Mouse (Mus musculus): ENCODE results near the gene Gm21983.
A peak's percentile ranks its signal among the peaks of the same experiment; 100 is the strongest.

Gene Gm21983

DNA sequence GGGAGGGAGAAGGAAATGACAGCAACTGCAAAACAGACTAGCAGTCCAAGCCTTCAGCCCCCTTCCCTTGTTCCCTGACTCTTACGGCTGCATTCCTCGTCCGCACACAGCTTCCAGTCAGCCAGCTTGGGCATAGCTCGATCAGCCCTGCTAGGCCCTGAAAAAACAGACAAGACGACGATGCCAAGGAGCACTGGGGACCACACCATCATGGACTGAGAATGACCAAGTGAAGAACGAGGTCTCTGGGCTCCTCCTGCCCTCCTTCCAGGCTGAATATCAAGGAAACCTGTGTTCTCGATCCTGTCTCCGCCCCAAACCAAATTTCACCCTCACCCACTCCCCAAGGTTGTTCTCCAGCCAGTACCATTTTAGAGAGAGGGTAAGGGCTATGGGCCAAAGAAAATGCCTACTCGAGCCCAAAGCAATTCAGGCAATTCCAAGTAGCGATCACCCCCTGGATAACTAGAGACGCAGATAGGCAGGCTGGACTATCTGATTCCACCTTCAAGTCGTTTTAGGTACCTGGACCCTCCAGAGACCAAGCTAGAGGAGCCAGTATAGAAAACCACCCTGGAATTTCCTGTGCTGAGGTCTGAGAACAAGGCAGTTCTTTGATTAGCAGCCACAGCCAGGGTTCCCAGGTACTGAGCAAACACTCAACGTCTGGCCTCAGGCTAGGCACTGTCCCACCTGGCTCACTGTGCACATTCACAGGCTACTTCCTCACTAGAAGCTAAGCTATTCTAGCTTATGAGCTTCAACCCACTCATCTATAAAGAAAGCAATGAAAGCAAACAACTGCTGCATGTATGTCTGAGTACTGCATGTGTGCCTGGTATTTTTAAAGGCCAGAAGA is at the start of gene Gm21983, which contains the start of gene Mia:
Gene Gm21983 (minus strand): TSS at position 250 of the 859 bp plus-strand sequence.
Gene Mia (minus strand): TSS at position 321 of the 859 bp plus-strand sequence.
- no peak for DNase-seq (ENCODE audit: low spot score)

DNA sequence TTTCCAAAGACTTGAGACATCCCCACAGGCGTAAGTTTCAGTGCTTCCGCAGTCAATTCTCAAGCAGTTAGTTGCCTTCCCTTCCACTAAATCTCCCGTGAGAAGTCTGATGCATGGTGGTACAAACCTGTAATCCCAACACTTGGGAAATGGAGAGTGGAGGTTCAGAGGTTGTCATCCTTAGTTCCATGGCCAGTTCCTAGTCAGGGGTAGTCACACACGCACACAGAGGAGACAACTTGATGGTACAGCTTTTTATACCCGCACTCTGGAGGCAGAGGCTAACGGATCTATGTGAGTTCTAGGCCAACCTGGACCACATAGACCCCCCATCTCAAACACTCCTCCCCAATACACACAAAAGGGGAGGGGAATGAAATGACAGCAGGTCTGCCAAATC is 48.0 kb upstream of the Gm21983 start:
- no peak for DNase-seq (ENCODE audit: low spot score)

DNA sequence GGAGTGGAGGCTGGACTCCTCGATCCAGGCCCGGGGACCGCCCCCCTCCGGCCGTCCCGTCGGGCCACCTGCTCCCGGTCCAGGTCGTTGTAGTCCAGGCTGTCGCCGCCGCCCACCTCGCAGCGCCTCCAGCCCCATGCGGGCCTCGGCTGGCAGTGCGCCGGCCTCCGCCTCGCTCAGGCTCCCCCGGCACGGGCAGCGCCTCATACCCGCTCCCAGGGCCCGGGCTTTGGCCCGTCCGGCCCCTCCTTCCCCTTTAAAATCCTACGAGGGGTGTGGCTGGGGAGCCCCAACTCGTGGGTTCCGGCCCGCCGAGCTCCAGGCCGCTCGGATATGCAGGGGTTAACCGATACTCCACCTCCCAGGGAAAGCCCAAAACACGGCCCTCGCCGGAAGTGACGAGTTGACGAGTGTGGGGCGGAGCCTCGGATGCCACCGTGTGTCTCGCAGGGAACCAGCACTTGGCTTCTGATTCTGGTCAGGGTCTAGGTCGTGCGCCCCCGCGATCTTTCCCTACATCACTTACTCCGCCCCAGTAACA is 47.5 kb upstream of the Gm21983 start, which contains the start of gene Itpkc:
Gene Itpkc (minus strand): TSS at position 381 of the 541 bp plus-strand sequence.
- peak; percentile 74 for DNase-seq (ENCODE audit: low spot score)

DNA sequence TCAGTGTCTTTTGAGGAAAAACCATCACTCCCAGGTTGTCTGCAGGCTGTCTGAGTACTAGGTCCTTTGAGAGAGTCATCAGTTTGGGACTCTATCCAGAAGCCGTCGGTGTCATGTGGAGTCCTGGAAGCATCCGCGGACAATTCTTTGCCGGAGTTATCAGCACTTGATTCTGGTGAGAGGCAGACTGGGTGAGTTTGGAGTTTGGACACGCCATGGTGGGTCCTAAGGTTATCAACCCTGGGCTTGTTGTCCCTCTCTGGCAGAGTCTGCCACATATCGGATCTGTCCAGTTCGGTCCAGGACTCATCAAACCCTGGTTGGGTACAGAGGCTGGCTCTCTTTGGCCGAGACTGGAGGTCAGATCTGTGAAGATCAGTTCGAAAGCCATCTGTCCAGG is 46.8 kb upstream of the Gm21983 start:
- DNase-seq (ENCODE audit: low spot score), result no peak

DNA sequence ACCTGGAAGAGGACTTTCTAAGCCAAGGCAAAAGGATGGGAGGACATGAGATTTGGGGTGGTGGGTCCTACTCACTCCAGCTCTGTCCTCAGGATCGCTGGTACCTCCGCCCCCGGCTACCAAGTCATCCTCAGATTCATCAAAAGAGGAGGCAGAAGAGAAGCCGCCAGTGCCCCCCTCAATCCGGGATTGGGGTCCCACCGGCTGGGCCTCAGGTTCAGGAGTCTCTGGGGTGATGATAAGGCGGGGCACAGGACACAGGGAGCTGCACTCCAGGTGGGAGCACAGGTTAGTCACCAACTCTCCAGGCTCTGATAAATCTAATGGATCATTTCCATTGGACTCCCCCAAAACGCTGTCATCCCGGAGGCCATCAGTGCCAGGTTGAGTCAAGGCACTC is 46.4 kb upstream of the Gm21983 start:
- DNase-seq (ENCODE audit: low spot score), result no peak

DNA sequence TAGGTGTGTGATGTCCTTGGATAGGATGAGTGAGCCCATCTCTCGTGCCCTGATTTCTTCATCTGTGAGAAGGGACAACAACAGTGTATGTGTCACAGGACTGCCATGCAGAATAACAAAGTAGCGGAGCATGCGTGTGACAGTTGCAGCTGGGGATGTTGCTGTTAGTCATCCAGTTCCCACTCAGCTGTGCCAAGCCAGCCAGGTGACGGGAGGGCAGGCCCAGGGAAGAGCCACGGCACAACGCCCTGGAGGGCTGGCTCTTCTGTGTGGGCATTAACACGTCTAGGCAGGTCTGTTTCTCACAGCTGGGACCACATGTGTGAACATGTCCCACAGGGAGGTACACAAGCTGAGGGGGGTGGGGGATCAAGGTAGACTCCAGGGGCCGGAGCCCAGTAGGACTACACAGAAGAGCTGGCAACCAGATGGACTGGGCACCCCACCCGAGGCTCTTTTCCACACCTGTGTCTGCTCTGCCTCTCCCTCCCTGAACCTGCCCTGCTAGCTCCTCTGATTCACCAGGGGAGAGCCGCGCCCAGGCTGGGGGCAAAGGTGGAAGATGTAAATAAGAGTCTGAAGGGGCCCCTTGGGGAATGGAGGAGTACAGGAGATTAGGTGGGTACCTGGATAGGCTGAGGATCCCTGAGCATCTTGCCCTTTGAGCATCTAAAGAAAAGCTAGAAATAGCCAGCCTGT is 44.1 kb upstream of the Gm21983 start:
- DNase-seq (ENCODE audit: low spot score), result no peak

DNA sequence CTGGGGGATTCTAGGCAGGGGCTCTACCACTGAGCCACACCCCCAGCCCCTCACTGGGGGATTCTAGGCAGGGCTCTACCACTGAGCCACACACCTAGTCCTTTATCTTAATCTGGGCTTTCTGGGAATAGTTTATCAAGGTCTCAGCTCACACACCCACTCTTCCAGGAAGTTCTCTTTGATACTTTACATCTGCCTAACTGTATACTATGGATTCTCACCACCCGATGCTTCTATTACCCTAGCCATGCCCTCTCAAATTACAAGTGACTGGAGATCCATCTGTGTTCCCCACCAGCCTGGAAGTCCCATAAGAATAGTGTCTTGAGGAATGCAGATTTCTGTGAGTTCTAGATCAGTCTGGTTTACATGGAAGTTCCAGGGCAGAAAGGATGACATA is 41.7 kb upstream of the Gm21983 start:
- no peak for DNase-seq (ENCODE audit: low spot score)

DNA sequence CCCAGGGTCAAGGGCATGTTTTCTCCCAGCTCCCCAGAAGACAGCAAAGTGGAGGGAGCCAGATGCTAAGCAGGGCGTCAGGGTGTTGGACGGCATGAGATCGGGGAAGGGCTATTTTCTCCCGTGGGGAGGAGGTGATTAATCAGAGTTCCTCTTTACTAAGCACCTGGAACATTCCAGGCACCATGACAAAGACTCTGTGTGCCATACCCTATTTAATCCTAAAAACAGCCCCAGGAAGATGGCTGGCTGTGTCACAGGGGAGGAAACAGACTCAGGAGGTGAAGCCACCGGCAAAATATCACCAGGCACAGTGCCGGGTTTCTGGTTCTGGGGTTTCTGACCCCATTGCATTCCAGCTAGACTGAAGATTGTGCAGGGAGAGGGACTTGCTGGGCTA is 41.1 kb upstream of the Gm21983 start:
- no peak for DNase-seq (ENCODE audit: low spot score)

DNA sequence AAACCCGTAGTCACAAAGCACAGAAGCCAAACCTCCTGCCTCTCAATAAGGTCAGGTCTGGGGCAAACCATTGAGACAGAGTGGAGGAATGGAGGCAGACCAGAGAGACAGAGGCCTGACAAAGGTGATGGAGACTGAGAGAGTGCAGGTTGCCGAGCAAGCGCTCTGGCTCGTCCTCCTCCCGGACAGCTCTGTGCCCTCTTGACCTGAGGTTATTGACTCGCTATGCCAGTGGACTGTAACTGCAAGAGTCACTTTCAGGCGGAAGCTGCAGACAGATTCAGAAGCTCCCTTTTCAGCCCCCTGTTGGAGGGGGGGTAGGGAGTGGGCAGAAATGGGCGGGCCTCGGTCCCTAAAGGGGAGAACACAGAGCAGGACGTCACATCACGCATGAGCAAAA is 39.1 kb upstream of the Gm21983 start:
- no peak for DNase-seq (ENCODE audit: low spot score)

DNA sequence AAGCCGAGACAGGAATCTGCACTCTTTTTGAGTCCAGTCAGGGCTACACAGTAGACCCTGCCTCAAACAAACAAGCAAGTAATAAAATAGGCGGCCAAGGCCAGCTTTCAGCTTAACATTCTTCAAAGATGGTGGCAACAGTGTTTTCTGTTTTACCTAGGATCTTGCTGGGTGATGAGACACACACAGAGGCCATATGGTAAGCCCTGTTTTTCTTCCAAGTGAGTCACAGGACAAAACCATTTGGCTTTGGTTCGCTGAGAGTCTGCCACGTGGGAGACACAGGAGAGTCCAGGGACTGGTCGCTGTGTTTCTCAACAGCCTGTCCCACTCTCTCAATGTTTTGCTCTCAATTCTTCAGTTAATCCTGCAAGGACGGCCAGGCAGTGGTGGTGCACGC is 37.7 kb upstream of the Gm21983 start:
- no peak for DNase-seq (ENCODE audit: low spot score)

DNA sequence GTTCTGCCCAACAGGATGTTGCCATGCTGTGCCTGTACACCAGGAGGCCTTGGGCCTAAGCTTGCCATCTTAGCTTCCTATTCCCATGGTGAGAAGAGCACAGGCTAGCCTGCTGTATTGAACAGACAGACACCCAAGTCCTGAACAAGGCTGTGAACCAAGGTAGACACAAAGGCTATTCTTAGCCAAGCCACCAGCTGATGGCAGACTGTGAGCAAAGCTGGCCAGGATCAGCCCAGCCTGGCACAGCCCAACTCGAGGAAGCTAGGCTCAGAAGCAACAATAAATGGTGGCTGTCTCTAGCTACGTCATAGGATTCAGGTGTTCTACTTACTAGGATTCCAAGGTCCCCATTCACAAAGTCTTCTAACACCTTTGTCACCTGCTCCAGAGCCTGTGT is 31.7 kb upstream of the Gm21983 start:
- no peak for DNase-seq (ENCODE audit: low spot score)

DNA sequence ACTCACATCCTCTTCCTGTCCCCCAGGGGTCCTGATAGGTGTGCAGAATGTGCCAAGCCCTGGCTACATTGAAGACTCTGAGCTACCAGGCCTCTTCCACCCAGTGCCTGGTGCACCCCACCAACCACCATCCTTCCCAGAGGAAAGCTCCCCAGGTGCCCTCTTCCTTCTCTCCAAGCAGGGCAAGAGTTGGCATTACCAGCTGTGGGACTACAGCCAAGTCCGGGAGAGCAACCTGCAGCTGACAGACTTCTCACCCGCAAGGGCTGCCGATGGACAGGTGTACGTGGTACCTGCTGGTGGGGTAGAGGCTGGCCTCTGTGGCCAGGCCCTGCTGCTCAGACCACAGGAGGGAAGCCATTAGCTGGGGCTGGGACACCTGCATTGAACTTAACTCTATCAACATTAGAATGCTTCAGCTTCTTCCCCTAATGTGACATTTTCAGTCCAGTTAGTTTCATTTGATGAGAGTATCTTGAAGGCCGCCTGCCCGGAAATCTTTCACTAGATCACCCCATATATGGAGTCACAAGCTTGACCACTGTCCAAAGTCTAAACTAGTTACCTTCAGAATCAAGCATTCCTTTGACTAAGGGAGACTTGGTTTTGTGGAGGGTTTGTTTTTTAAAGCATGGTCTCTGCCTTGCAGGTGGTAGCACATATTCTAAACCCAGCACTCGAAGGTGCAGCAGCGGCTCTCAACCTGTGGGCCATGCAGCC is 23.0 kb upstream of the Gm21983 start:
- no peak for DNase-seq (ENCODE audit: low spot score)

DNA sequence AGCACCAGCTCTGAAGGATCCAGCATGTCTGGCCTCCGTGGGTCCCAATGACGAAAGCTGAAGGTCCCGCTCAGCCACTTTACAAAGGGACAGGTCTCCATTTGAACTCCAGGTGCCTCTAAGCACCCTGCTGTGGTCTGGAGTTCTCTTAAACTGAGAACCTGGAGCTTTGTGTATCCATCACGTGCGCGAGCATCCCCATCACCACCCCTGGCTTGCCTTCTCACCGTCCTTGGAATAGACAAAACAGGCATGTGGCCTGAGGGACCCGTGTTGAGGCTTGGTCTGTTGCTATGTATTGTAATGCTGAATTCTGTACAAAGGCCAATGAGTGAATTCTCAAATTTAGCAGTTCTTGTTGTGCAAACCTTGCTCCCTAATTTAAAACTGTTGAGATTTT is 17.9 kb upstream of the Gm21983 start:
- DNase-seq (ENCODE audit: low spot score), result no peak

DNA sequence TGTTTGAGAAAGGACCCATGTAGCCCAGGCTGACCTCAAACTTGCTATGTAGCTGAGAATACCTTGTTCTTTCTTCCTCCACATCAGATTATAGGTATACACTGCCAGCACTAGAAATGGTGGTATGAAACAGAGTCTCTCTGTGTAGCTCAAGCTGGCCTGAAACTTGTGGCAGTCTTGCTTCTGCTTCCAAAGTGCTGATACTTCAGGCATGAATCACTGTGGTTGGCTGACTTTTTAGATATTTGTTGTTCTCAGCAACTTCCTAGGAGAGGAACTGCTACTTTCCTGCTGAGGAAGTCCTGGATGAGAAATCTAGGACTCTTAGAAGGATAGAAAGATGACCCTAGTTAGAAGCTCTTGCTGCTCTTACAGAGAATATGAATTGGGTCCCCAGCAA is 17.5 kb upstream of the Gm21983 start:
- DNase-seq (ENCODE audit: low spot score), result no peak

DNA sequence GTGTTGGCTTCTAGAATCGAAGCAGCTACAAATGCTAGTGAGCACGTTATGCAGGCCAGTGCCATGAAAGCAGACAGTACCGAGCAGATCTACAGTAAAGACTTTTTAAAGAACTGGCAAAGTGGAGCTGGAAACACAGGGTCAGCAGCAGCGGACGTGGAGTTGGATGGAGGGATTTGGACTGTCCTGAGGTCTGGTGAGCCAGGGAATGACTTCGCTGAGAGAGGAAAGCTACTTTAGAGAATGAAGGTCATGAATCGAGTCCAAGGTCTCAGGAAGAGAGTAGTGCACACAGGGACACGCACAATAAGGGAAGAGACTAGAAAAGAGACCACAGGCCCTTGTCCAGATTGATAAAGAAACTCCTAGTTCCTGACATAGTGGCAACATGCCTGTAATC is 16.7 kb upstream of the Gm21983 start:
- DNase-seq (ENCODE audit: low spot score), result no peak

DNA sequence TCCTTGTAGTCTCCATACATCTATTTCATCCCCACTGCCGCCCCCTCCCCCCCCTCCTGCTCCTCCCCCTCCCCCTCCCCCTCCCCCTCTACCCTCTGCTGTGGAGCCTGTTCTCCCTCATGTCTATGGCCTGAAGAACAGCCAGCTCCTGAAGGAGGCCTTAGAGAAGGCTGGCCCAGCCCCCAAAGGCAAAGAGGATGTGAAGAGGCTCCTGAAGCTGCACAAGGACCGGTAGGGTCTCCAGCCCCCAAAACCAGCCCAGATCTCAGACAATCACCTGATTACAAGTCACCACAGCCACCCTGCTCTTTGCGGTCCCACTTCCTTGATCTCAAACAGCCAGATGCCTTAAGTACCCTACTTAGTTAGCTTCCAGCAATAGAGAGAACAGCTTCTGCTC is 16.2 kb upstream of the Gm21983 start:
- no peak for DNase-seq (ENCODE audit: low spot score)

DNA sequence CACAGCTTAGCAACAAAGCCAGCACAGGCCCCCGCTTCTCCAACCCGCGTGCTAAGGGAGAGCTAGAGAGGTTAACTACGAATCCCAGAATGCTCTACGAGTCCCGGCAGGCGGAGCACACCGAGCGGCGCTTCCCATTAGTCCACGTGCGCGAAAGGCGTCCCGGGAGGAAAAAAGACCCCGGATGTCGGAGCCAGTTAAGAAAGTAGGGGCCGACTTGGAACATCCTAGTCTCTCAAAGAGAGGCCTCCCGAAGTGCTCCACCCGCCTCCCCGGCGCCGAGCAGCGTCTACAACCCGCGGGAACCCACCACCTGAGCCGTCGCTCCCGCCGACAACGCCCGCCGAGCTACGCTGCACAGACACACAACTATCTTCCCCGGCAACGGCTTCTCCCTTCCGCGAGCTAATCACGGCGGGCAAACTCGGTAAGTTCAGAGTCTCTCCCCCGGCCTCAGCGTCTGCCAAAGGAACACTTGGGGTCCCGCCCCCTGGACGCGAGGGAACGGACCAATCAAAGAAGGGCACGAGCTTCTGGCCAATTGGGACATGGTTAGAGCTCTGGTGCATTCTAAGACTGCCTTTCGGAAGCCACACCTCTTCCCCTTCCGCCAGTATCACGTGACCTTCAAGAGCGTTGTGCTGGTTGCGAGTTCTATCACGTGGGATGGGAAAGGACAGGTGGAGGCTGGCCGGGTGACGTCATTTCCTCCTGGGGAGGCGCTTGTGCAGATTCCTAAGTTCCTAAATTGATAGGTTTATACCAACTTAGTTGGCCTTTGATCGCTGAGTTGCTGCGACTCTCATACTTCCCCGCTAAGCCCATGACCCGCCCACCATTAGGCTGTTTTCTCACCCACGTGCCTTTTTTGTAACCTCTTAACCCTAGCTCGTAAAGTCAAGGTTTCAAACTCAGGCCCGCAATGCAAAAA is 15.1 kb upstream of the Gm21983 start, which contains the start of the genes BC024978 and Snrpa:
Gene BC024978 (plus strand): TSS at position 101 of the 931 bp plus-strand sequence.
Gene Snrpa (minus strand): TSS at position 591 of the 931 bp plus-strand sequence.
- peak; percentile 85 for DNase-seq (ENCODE audit: low spot score)

DNA sequence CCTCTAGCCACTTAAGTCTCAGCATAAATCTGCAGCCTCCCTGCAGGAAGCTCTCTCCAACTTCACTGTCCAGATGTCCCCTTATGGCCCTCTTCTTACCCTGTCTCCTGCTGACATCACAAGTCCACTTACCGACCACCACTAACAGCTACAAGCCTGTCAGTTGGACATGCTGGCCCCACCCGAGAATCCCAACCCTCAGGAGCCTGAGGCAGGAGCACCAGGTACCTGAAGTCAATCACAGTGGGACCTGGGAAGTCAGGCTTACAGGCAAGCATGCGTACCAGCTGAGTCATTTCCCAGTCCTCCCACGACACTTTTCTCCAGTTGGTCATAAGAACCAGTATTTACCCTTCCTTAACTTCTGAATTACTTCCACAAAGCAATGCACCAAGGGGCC is 12.8 kb upstream of the Gm21983 start:
- DNase-seq (ENCODE audit: low spot score), result no peak

DNA sequence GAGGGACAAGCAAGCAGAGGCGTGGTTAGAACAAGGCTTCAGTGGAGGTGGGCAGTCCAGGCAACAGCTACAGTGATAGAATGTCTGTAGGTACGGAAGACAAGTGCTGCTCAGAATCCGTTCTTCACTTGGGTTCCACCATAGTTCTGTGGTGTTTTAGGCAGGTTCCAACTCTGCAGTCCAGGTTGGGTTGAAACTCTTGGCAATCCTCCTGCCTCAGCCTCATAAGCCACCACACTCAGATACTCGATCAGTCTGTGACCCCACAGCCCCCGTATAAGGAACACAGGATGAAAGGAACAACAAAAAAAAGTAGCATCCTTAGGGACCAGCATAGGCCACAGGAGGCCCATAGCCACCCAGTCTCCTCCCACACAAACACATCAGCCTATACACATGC is 11.5 kb upstream of the Gm21983 start:
- no peak for DNase-seq (ENCODE audit: low spot score)

DNA sequence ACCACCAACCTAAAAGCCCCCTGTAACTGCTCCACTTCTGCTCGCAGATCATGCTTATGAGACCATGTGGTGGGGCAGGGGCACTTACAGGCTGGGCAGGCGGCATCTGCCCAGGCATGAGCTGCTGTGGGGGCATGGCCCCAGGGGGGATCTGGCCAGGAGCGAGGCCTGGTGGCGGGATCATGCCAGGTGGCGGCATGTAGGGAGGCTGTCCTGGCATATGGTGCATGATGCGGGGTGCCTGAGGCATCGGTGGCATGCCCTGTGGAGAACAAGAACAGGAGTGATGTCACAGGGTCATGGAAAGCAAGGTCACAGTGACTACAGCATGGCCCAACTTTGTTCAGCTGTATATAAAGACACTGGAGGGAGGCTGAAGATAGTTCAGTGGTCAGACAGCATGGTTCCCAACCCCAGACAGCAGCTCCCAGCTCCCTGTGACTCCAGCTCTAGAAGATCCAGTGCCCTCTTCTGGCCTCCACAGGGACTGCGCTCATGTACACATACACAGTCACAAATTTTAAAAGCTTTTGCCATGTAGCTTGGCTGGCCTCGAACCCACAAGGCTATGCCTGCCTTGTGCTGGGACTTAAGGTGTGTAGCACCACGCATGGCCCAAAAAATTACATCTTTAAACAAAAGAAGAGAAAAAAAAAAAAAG is 8.5 kb upstream of the Gm21983 start:
- no peak for DNase-seq (ENCODE audit: low spot score)

DNA sequence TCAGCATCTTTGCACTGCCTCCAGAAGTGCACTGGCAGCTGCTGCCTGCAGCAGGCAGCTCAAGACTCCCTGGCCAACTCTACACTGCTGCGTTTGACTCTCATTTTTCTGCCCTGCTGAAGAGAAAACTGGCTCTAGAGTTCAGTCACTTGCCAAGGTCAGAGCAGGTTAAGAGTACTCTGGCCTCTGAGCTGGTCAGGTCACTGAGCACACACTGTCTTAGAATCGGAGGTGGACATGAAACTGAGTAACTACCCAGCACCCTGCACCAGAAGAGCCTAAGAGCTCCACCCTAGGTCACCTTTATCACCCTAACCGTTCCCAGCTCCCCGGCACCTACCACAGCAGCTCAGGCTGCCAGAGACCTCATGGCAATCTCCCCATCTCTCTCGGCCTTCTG is 5.1 kb upstream of the Gm21983 start:
- DNase-seq (ENCODE audit: low spot score), result no peak
